Mouse (Mus musculus) neural tube, embryonic 10.5 days (tissue): Measurements from ENCODE around the gene Gfod2.

ENCODE experiments used
- DNase-seq: peaks from one replicate; pipeline ENCODE4 v3.0.0-alpha.2; 2017; ENCODE audit warnings: low spot score; ENCODE audit errors: extremely low spot score

Gene Gfod2

GRCm38 (mm10) chr8:105685796-105686308 is 72.6 kb downstream of the Gfod2 start, which contains the start of gene Carmil2:
Carmil2 (plus strand) TSS chr8:105686274.
- DNase-seq: peak; percentile 54

DNA sequence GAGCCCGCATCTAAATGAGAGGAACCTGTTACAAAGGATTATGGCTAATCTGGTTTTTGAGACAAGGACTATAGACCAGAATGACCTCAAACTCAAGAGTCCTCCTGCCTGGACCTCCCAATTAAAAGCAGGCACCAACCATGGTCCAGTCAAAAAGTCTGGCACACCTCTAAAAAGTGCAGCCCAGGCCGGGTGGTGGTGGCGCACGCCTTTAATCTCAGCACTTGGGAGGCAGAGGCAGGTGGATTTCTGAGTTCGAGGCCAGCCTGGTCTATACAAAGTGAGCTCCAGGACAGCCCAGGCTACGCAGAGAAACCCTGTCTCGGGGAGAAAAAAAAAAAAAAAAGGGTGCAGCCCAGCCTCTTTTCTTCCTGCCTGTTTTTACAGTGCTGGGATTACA is 73.1 kb downstream of the Gfod2 start:
- DNase-seq: no peak

DNA sequence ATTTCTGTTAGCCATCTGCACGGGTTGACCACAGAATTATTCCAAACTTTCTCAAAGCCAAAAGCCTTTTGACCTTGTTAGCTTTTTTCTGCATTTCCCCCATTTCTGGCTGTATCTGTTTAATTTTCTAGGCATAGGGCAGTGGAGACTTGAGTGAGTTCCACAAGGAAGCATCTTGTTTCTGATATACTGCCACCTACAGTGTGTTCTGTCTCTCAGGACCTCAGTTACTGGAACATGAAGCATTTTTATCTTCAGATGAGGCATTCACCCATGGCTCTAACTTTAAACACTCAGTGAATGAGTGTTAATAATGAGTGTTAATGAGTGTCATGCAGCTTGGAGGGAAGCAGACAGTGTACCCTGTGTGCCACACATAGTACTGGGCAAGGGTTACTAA is 80.6 kb downstream of the Gfod2 start:
- DNase-seq: no peak
